Mouse (Mus musculus) spleen, adult 2 months (tissue): Measurements from ENCODE around the gene Kazn.

Source experiments
- CTCF ChIP-seq: fragments of 200-500 bp; IDR thresholded peaks from 2 replicates; pipeline ENCODE4 v1.5.1; 2011; ENCODE audit warnings: mild to moderate bottlenecking, inconsistent platforms; ENCODE audit not compliant: insufficient read depth, insufficient read length, insufficient replicate concordance; ENCODE audit errors: extremely low read depth
- POLR2A ChIP-seq: fragments of 200-500 bp; IDR thresholded peaks from 2 replicates; pipeline ENCODE4 v1.6.1; 2011; ENCODE audit warnings: low read depth, low read length, inconsistent platforms

GRCm38 (mm10) chr4:142135515-142135914 lies 103.7 kb downstream of the Kazn start:
- TF ChIP-seq CTCF (no peak), POLR2A (no peak)
